Mouse (Mus musculus) forebrain, embryonic 16.5 days (tissue): ENCODE data around the gene Gm49403. TPM values are rescaled to one million over a fixed set of nuclear protein-coding genes. Genes with fewer than 3 reads are reported as not detected.
A peak's percentile ranks its signal among the peaks of the same experiment; 100 is the strongest.
"Not testable (repeated sequence)": the region's sequence is repeated elsewhere in the genome, so short reads cannot be mapped to it uniquely, and the experiment has no call there.

Experiments
- ATAC-seq: fragments of 200-750 bp; cut with Nextera tagmentation; 2 replicates; pipeline ENCODE4 v1.8.0; 2017; ENCODE audit warnings: mild to moderate bottlenecking, moderate library complexity
- H3K27ac ChIP-seq: fragments of 300-500 bp; sonication (generic); 2 replicates; pipeline ENCODE4 v1.5.1; 2014; ENCODE audit warnings: low read length, control low read depth
- H3K27me3 ChIP-seq: fragments of 300-500 bp; sonication (generic); replicated peaks from 2 replicates; pipeline ENCODE4 v1.6.1; 2014; ENCODE audit warnings: low read length; ENCODE audit not compliant: control insufficient read depth, insufficient read depth
- H3K36me3 ChIP-seq: fragments of 300-500 bp; sonication (generic); 2 replicates; pipeline ENCODE4 v1.6.1; 2014; ENCODE audit not compliant: control insufficient read depth, insufficient read depth
- H3K4me1 ChIP-seq: fragments of 300-500 bp; sonication (generic); replicated peaks from 2 replicates; pipeline ENCODE4 v1.6.1; 2014; ENCODE audit warnings: low read length; ENCODE audit not compliant: control insufficient read depth, insufficient read depth
- H3K4me2 ChIP-seq: fragments of 300-500 bp; sonication (generic); 2 replicates; pipeline ENCODE4 v1.6.1; 2014; ENCODE audit warnings: mild to moderate bottlenecking, low read length, control low read depth
- H3K4me3 ChIP-seq: fragments of 300-500 bp; sonication (generic); replicated peaks from 2 replicates; pipeline ENCODE4 v1.5.1; 2014; ENCODE audit warnings: mild to moderate bottlenecking, low read length, control low read depth
- H3K9ac ChIP-seq: fragments of 300-500 bp; sonication (generic); replicated peaks from 2 replicates; pipeline ENCODE4 v1.6.1; 2014; ENCODE audit warnings: low read depth, low read length, control low read depth
- H3K9me3 ChIP-seq: fragments of 300-500 bp; sonication (generic); 2 replicates; pipeline ENCODE4 v1.6.1; 2016; ENCODE audit warnings: low read length; ENCODE audit not compliant: control insufficient read depth
- WGBS: fragments of 180-500 bp; shearing (Covaris S2); extraction: QIAGEN DNeasy Blood & Tissue Kit; methylation state at CpG from one replicate; pipeline ENCODE4 v1.1.7; 2014; 5-methylcytosine and 5-hydroxymethylcytosine counted together
- polyA plus RNA-seq: library from polyadenylated mRNA; unstranded; fragments of >200 nt; fragmentation: Nextera tagmentation; extraction: Ambion mirVana; gene quantifications from 2 replicates; pipeline ENCODE4 v1.2.1, GENCODE M21; 2015

Gm49403 gene
- polyA plus RNA-seq, 1 experiment from 2014 or later: not detected

DNA sequence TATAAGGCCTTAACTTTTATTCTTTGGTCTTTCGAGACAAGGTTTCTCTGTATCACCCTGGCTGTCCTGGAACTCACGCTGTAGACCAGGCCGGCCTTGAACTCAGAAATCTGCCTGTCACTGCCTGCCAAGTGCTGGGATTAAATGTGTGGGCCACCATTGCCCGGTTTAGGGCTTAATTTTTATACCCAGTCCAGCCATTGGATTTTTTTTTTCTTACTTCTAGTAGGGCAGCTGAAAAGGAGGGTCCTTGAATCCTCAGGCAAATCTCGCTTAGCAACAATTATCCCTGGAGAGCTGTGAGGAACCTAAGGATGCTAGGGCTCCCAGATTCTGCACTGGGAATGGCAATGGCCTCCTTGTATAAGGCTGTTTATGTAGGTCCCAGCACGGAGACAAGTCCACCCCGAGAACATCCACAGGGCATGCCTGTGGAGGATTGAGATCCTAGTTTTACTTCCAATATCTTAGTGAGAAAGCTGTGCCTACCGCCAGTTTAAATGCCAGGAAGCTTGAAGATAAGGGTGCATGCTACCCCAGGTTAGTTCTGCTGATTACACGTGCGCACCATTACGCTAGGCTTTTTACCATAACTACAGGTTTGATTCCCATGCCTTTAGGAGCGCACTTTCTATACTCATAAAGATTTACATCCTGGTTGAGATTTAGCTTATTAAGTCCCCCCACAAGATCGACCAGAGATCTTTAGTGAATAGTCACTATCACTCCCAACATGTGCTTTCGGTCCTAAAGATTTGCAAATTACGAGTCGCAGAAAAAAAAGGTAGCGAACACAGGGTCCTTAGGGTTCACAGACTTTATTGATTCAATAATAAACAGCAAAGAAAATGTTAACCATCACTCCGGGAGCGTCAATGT lies 4.1 kb downstream of the Gm49403 start:
- WGBS: 16% methylated on average over 19 of the region's 19 CpGs
- Histone ChIP-seq H3K9me3 (no peaks in the 10 kb centered on the region), H3K27me3 (no peaks in the 10 kb centered on the region), H3K4me3 (peak overlapping the region; percentile 61), H3K9ac (peak overlapping the region; percentile 61), H3K36me3 (no peaks in the 10 kb centered on the region), H3K27ac (no peak overlapping the region; the same call in 1 of the 2 replicates), H3K4me2 (peak overlapping the region; percentile 90), H3K4me1 (peaks cover 13% of the 10 kb centered on the region)
- ATAC-seq: no peak

DNA sequence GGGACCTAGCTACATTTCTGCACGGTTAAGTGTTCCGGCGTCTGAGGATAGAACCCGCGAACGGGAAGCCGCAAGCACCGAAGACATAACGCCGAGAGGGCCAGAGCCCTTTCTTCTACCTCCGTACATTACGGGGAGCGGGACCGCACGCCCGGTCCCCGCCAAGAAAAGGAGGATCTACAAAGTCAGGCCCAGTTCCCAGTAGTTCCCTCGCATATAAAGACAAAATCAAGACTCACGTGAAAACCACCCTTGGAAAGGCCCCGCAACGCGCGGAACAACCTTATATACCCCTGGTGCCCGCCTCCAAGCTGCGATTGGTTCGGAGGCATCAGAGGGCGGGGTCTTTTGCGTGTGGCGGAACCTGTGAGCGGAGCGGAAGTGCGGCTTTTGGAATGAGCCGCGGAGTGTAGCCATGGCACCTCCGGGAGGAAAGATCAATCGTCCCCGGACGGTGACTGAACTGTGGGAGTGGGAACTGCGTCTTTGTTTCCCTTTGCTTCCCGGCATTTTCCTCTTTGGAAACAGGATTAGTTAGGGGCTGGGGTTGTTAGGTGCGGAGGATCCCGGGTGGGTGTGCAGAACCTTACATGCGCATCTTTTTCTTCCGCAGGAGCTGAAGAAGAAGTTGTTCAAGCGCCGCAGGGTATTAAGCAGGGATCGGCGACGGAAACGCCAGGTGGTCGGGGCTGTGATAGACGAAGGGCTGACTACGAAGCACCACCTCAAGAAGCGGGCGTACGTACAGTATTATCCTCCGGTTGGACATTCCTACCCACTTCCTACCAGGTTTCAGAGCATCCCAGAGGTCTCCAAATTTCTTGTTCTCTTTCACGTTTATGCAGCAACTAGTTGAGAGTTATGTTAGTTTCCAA lies 5.0 kb downstream of the Gm49403 start, which contains the start of the genes 1810009A15Rik and Gm49416:
TSS of gene 1810009A15Rik (plus strand) at position 343 of the 875 bp plus-strand sequence.
TSS of gene Gm49416 (plus strand) at position 416 of the 875 bp plus-strand sequence.
- peak; percentile 96 for ATAC-seq
- peak within 1 kb of the TSS; percentile 90 for H3K4me2 ChIP-seq
- peak within 1 kb of the TSS; percentile 86 for H3K27ac ChIP-seq
- H3K4me1 ChIP-seq: peaks cover 19% of the 10 kb centered on the region
- H3K9ac ChIP-seq: peak within 1 kb of the TSS; percentile 64
- WGBS: under 1% methylated on average over 58 of the region's 58 CpGs
- peak within 1 kb of the TSS; percentile 61 for H3K4me3 ChIP-seq
- H3K9me3 ChIP-seq: no peaks in the 10 kb centered on the region
- H3K36me3 ChIP-seq: no peaks in the 10 kb centered on the region
- no peaks in the 10 kb centered on the region for H3K27me3 ChIP-seq

DNA sequence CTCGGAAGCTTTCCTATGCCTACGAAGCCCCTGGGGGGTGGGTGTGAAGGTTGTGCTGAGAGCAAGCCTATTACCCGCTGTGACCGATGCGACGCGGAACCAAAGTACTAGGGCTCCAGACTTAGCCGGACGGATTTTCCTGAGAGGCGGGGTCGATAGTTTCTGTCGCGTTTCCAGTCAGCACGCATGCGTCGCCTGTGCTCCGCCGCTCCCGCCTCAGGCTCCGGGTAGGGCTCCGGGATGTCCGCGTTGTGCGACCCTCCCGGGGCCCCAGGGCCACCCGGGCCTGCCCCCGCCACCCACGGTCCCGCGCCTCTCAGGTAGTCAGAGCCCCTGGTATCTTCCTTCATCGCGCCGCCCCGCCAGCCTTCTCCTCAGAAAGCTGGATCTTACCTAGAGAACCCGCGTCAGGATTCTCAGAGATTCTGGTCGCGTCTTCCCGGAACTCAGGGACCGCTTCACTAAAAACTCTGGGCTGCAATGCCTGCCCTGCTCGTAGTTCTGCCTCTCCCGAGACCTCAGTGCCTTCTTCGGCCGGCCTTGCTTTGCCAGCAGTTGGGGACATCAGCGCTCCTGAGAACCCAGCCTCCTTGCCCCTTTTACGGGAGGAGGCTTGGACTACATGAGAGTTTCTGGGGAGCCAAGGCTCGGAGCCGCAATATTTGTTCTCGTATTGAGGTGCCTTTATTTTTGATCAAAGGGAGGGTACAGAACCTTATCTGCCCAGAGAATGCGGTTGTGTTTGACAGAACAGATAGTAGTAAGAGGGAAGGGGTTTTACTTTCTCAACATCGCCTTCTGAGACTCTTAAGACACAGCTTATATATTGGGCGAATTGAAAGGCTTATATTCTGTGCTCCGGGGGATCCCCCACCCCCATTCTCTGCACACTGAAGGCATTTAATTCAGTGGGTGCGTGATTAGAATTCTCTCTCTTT lies 9.4 kb downstream of the Gm49403 start, which contains the start of gene Ints5:
TSS of gene Ints5 (plus strand) at position 177 of the 938 bp plus-strand sequence.
- WGBS: 2% methylated on average over 54 of the region's 54 CpGs
- Histone ChIP-seq H3K9ac (peak within 1 kb of the TSS; percentile 92), H3K4me2 (peak within 1 kb of the TSS; percentile 97), H3K4me3 (peak within 1 kb of the TSS; percentile 84), H3K27ac (peak within 1 kb of the TSS; percentile 82), H3K27me3 (no peaks in the 10 kb centered on the region), H3K4me1 (peaks cover 26% of the 10 kb centered on the region), H3K9me3 (no peaks in the 10 kb centered on the region), H3K36me3 (no peaks in the 10 kb centered on the region)
- peak; percentile 60 for ATAC-seq

DNA sequence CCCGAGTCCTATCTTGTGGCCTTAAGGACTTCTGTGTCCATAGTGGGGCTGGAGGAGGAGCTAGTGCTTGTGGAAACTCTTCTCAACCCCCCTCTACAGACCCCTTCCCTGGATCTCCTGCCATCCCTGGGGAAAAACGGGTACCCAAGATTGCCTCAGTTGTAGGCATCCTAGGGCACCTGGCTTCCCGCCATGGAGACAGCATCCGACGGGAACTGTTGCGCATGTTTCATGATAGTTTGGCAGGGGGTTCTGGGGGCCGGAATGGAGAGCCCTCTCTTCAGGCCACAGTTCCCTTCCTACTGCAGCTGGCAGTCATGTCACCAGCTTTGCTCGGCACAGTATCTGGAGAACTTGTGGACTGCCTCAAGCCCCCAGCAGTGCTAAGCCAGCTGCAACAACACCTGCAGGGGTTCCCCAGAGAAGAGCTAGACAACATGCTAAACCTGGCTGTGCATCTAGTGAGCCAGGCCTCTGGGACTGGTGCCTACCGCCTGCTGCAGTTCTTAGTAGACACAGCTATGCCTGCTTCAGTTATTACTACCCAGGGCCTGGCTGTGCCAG lies 11.7 kb downstream of the Gm49403 start:
- Histone ChIP-seq H3K4me3 (no peak overlapping the region), H3K4me1 (peaks cover 31% of the 10 kb centered on the region), H3K36me3 (no peaks in the 10 kb centered on the region), H3K9ac (no peak overlapping the region), H3K27ac (no peak overlapping the region), H3K4me2 (no peak overlapping the region), H3K9me3 (no peaks in the 10 kb centered on the region), H3K27me3 (no peaks in the 10 kb centered on the region)
- 91% methylated on average over 9 of the region's 9 CpGs for WGBS
- no peak for ATAC-seq

DNA sequence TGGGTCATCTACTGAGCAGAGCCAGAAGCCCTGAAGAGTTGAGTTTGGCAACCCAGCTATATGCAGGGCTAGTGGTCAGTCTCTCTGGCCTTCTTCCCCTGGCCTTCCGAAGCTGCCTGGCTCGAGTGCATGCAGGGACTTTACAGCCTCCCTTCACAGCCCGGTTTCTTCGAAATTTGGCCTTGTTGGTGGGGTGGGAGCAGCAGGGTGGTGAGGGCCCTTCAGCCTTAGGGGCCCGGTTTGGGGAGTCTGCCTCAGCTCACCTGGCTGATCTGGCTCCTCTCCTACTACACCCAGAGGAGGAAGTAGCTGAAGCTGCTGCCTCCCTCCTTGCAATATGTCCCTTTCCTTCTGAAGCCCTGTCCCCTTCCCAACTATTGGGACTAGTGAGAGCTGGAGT lies 12.5 kb downstream of the Gm49403 start:
- H3K9ac ChIP-seq, H3K27me3 ChIP-seq, H3K4me3 ChIP-seq, H3K36me3 ChIP-seq, H3K27ac ChIP-seq, H3K4me2 ChIP-seq, H3K9me3 ChIP-seq, ATAC-seq: not testable (repeated sequence)
- peaks cover 31% of the 10 kb centered on the region for H3K4me1 ChIP-seq
- 93% methylated on average over 5 of the region's 5 CpGs for WGBS

DNA sequence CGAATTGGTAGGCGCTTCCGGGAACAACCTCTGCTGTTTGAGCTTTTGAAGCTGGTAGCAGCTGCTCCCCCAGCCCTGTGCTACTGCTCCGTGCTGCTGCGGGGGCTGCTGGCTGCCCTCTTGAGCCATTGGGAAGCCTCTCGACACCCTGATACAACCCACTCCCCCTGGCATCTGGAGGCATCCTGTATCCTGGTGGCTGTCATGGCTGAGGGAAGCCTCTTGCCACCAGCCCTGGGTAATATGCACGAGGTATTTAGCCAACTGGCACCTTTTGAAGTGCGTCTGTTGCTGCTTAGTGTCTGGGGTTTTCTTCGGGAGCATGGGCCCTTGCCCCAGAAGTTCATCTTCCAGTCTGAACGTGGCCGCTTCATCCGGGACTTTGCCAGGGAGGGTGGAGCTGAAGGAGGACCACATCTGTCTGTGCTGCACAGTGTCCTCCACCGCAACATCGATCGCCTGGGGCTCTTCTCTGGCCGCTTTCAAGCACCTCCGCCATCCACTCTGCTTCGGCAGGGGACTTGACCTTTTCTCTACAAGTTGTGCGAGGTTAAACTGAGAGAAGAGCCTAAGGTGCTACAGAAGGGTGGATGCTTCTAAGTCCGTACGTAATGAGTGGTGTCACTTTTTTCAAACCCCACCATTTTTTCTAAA lies 13.6 kb downstream of the Gm49403 start:
- not testable (repeated sequence) for H3K9me3 ChIP-seq, H3K36me3 ChIP-seq, H3K27me3 ChIP-seq
- H3K27ac ChIP-seq: peak overlapping the region; percentile 85
- peak overlapping the region; percentile 96 for H3K9ac ChIP-seq
- peak overlapping the region; percentile 72 for H3K4me2 ChIP-seq
- H3K4me1 ChIP-seq: peaks cover 31% of the 10 kb centered on the region
- WGBS: 26% methylated on average over 21 of the region's 21 CpGs
- peak overlapping the region; percentile 98 for H3K4me3 ChIP-seq
- ATAC-seq: peak; percentile 32

DNA sequence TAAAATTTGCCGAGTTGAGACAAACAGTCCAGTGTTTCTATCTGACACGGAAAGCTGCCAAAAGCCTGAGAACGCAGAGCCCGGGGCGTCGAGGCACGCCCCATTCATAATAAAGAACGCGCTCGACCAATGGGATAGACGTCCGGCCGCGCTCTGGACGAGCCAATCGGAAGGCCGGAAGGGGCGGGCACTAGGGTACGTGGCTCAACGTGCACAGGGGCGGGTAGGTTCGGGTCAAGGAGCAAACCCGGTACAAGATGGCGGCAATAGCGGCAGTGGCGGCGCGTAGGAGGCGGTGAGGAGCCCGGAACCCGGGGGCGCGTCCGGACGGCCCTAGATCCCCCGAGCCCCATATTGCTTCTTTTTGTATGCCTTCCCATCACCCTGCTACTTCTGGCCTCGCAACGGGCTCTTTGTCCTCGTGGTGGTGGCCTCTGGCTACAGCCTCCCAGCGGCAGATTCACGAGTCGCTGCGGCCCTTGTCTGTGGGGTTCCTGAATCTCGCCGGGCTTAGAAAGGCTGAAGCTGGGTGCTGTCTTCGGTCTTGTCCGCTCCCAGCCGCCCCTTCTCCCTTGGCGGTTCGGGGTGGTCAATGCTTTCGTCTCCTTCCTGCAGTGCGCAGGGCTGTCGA lies 14.2 kb downstream of the Gm49403 start, which contains the start of gene Ganab:
TSS of gene Ganab (plus strand) at position 207 of the 631 bp plus-strand sequence.
- ATAC-seq: peak; percentile 98
- Histone ChIP-seq H3K9ac (peak within 1 kb of the TSS; percentile 96), H3K4me2 (peak within 1 kb of the TSS; percentile 97), H3K27ac (peak within 1 kb of the TSS; percentile 85), H3K4me3 (peak within 1 kb of the TSS; percentile 98), H3K4me1 (peaks cover 31% of the 10 kb centered on the region), H3K27me3 (no peaks in the 10 kb centered on the region), H3K36me3 (peaks cover 6% of the 10 kb centered on the region), H3K9me3 (no peaks in the 10 kb centered on the region)
- under 1% methylated on average over 53 of the region's 53 CpGs for WGBS
